Mouse (Mus musculus): Measurements from ENCODE around the gene Fam186a. TPM values are rescaled to one million over a fixed set of nuclear protein-coding genes. Genes with fewer than 3 reads are reported as not detected.
A peak's percentile ranks its signal among the peaks of the same experiment; 100 is the strongest.

The Fam186a gene
- polyA plus RNA-seq, 1 experiment: not detected

GRCm38 (mm10) chr15:99875334-99875869 lies 91.5 kb downstream of the Fam186a start, which contains the start of gene Lima1:
Gene Lima1 (minus strand): TSS chr15:99875456.
- no peaks in the 10 kb centered on the region for H3K79me3 ChIP-seq (ENCODE audit: low read depth)
- no peaks in the 10 kb centered on the region for H3K27me3 ChIP-seq (ENCODE audit: control insufficient read depth, insufficient read depth, insufficient read length)
- TF ChIP-seq USF1 (IDR thresholded peaks at IDR 0.05; ENCODE audit: low read depth) (peak; percentile 73), CEBPB (IDR thresholded peaks at IDR 0.05; ENCODE audit: low read depth) (no peak), MAX (IDR thresholded peaks at IDR 0.05) (peak; percentile 65)
- no peaks in the 10 kb centered on the region for H3K79me2 ChIP-seq (ENCODE audit: control insufficient read depth, insufficient read depth)
- no peaks in the 10 kb centered on the region for H3K36me3 ChIP-seq (ENCODE audit: control insufficient read depth, insufficient read depth)
- peak within 1 kb of the TSS; percentile 39 for H3K4me3 ChIP-seq (ENCODE audit: insufficient read depth, poor library complexity, severe bottlenecking)
- peak within 1 kb of the TSS; percentile 61 for H3ac ChIP-seq (ENCODE audit: control insufficient read depth, insufficient read length, low read depth)

GRCm38 (mm10) chr15:99874612-99875333 lies 92.1 kb downstream of the Fam186a start:
- no peaks in the 10 kb centered on the region for H3K79me2 ChIP-seq (ENCODE audit: control insufficient read depth, insufficient read depth)
- no peaks in the 10 kb centered on the region for H3K27me3 ChIP-seq (ENCODE audit: control insufficient read depth, insufficient read depth, insufficient read length)
- H3K79me3 ChIP-seq (ENCODE audit: low read depth): no peaks in the 10 kb centered on the region
- no peaks in the 10 kb centered on the region for H3K36me3 ChIP-seq (ENCODE audit: control insufficient read depth, insufficient read depth)
- peak overlapping the region; percentile 39 for H3K4me3 ChIP-seq (ENCODE audit: insufficient read depth, poor library complexity, severe bottlenecking)
- TF ChIP-seq USF1 (IDR thresholded peaks at IDR 0.05; ENCODE audit: low read depth) (no peak), FOSL1 (IDR thresholded peaks at IDR 0.05; ENCODE audit: insufficient read depth, low read length, poor library complexity, severe bottlenecking) (no peak), MYOG (IDR thresholded peaks at IDR 0.05; ENCODE audit: control insufficient read depth, extremely low read depth, insufficient read length) (no peak), CEBPB (IDR thresholded peaks at IDR 0.05; ENCODE audit: low read depth) (no peak), MYOD1 (IDR thresholded peaks at IDR 0.05; ENCODE audit: control insufficient read depth, insufficient read length, low read depth) (no peak), CTCF (IDR thresholded peaks at IDR 0.05; ENCODE audit: control insufficient read depth, insufficient read depth, insufficient read length) (no peak), MAX (IDR thresholded peaks at IDR 0.05) (no peak)
- H3ac ChIP-seq (ENCODE audit: control insufficient read depth, insufficient read length, low read depth): peak overlapping the region; percentile 61

GRCm38 (mm10) chr15:99872543-99872942 lies 94.3 kb downstream of the Fam186a start:
- TF ChIP-seq MAX (IDR thresholded peaks at IDR 0.05): no peak
- TF ChIP-seq FOSL1 (IDR thresholded peaks at IDR 0.05; ENCODE audit: insufficient read depth, low read length, poor library complexity, severe bottlenecking): no peak
- no peak for TF ChIP-seq USF1 (IDR thresholded peaks at IDR 0.05; ENCODE audit: low read depth)
- no peak for TF ChIP-seq CEBPB (IDR thresholded peaks at IDR 0.05; ENCODE audit: low read depth)
- TF ChIP-seq CTCF (IDR thresholded peaks at IDR 0.05; ENCODE audit: control insufficient read depth, insufficient read depth, insufficient read length): no peak
- no peak for TF ChIP-seq MYOG (IDR thresholded peaks at IDR 0.05; ENCODE audit: control insufficient read depth, extremely low read depth, insufficient read length)
- no peak for TF ChIP-seq MYOD1 (IDR thresholded peaks at IDR 0.05; ENCODE audit: control insufficient read depth, insufficient read length, low read depth)
- Histone ChIP-seq H3K27me3 (ENCODE audit: control insufficient read depth, insufficient read depth, insufficient read length) (no peaks in the 10 kb centered on the region), H3K36me3 (ENCODE audit: control insufficient read depth, insufficient read depth) (no peaks in the 10 kb centered on the region), H3ac (ENCODE audit: control insufficient read depth, insufficient read length, low read depth) (no peak overlapping the region), H3K4me3 (ENCODE audit: insufficient read depth, poor library complexity, severe bottlenecking) (no peak overlapping the region), H3K79me2 (ENCODE audit: control insufficient read depth, insufficient read depth) (no peaks in the 10 kb centered on the region), H3K79me3 (ENCODE audit: low read depth) (no peaks in the 10 kb centered on the region)

Other genes starting within 250 kb of the Fam186a start
- 0.64 TPM for gene Gpd1, start 249.5 kb downstream of the Fam186a start, polyA plus RNA-seq (2012; fragmentation: generic; extraction: Trizol)
- 210 TPM for gene Cox14, start 241.4 kb downstream of the Fam186a start, polyA plus RNA-seq (2012; fragmentation: generic; extraction: Trizol)
- gene Cers5, start 194.2 kb downstream of the Fam186a start, polyA plus RNA-seq (2012; fragmentation: generic; extraction: Trizol): 101 TPM
- gene Lima1, start 91.6 kb downstream of the Fam186a start, polyA plus RNA-seq (2012; fragmentation: generic; extraction: Trizol): 130 TPM
- 19.6 TPM for gene Larp4, start 3.0 kb upstream of the Fam186a start, polyA plus RNA-seq (2012; fragmentation: generic; extraction: Trizol)
- gene Dip2b, start 71.6 kb upstream of the Fam186a start, polyA plus RNA-seq (2012; fragmentation: generic; extraction: Trizol): 7.4 TPM